Mouse (Mus musculus): ENCODE measurements around the gene Cdk5rap2.

Cdk5rap2 gene

GRCm38 (mm10) chr4:70354448-70354847 is 55.8 kb downstream of the Cdk5rap2 start:
- DNase-seq (ENCODE audit: low read depth, low spot score), result no peak

GRCm38 (mm10) chr4:70353656-70354055 is 56.6 kb downstream of the Cdk5rap2 start:
- DNase-seq (ENCODE audit: low read depth, low spot score), result no peak

GRCm38 (mm10) chr4:70335444-70336144 is 74.6 kb downstream of the Cdk5rap2 start:
- no peak for DNase-seq (ENCODE audit: low read depth, low spot score)

- no peak for DNase-seq (ENCODE audit: low read depth, low spot score)
Observed at GRCm38 (mm10) chr4:70334995-70335394, 75.2 kb downstream of the Cdk5rap2 start.

GRCm38 (mm10) chr4:70332981-70333380 is 77.3 kb downstream of the Cdk5rap2 start:
- no peak for DNase-seq (ENCODE audit: low read depth, low spot score)

GRCm38 (mm10) chr4:70332576-70332975 is 77.7 kb downstream of the Cdk5rap2 start:
- DNase-seq (ENCODE audit: low read depth, low spot score), result peak; percentile 95

- DNase-seq (ENCODE audit: low read depth, low spot score), result no peak
Observed at GRCm38 (mm10) chr4:70331181-70331580, 79.1 kb downstream of the Cdk5rap2 start.

- DNase-seq (ENCODE audit: low read depth, low spot score), result no peak
Observed at GRCm38 (mm10) chr4:70328033-70328432, 82.2 kb downstream of the Cdk5rap2 start.

- no peak for DNase-seq (ENCODE audit: low read depth, low spot score)
Observed at GRCm38 (mm10) chr4:70327436-70327835, 82.8 kb downstream of the Cdk5rap2 start.

- no peak for DNase-seq (ENCODE audit: low read depth, low spot score)
Observed at GRCm38 (mm10) chr4:70321586-70321985, 88.7 kb downstream of the Cdk5rap2 start.

- no peak for DNase-seq (ENCODE audit: low read depth, low spot score)
Observed at GRCm38 (mm10) chr4:70312170-70312569, 98.1 kb downstream of the Cdk5rap2 start.

GRCm38 (mm10) chr4:70311530-70311929 is 98.7 kb downstream of the Cdk5rap2 start:
- DNase-seq (ENCODE audit: low read depth, low spot score), result no peak

- peak; percentile 58 for DNase-seq (ENCODE audit: low read depth, low spot score)
Observed at GRCm38 (mm10) chr4:70307230-70307629, 103.0 kb downstream of the Cdk5rap2 start.

GRCm38 (mm10) chr4:70303870-70304269 is 106.4 kb downstream of the Cdk5rap2 start:
- no peak for DNase-seq (ENCODE audit: low read depth, low spot score)

GRCm38 (mm10) chr4:70301187-70301586 is 109.1 kb downstream of the Cdk5rap2 start:
- DNase-seq (ENCODE audit: low read depth, low spot score), result peak; percentile 35

- DNase-seq (ENCODE audit: low read depth, low spot score), result no peak
Observed at GRCm38 (mm10) chr4:70289361-70289760, 120.9 kb downstream of the Cdk5rap2 start.

GRCm38 (mm10) chr4:70283163-70283562 is 127.1 kb downstream of the Cdk5rap2 start:
- DNase-seq (ENCODE audit: low read depth, low spot score), result no peak

- no peak for DNase-seq (ENCODE audit: low read depth, low spot score)
Observed at GRCm38 (mm10) chr4:70278882-70279281, 131.4 kb downstream of the Cdk5rap2 start.

GRCm38 (mm10) chr4:70278057-70278456 is 132.2 kb downstream of the Cdk5rap2 start:
- DNase-seq (ENCODE audit: low read depth, low spot score), result no peak

GRCm38 (mm10) chr4:70272943-70273342 is 137.3 kb downstream of the Cdk5rap2 start:
- no peak for DNase-seq (ENCODE audit: low read depth, low spot score)

- DNase-seq (ENCODE audit: low read depth, low spot score), result no peak
Observed at GRCm38 (mm10) chr4:70272527-70272926, 137.7 kb downstream of the Cdk5rap2 start.

- DNase-seq (ENCODE audit: low read depth, low spot score), result no peak
Observed at GRCm38 (mm10) chr4:70267213-70267906, 142.9 kb downstream of the Cdk5rap2 start.

- DNase-seq (ENCODE audit: low read depth, low spot score), result peak; percentile 63
Observed at GRCm38 (mm10) chr4:70265248-70265647, 145.0 kb downstream of the Cdk5rap2 start.
